Mouse (Mus musculus) ES-Bruce4 (cell line): Measurements from ENCODE around the gene Henmt1.

Experiments used
- CTCF ChIP-seq: IDR thresholded peaks from one replicate; pipeline ENCODE4 v1.8.1; 2011; ENCODE audit warnings: low read depth, low read length
- POLR2A ChIP-seq: IDR thresholded peaks from one replicate; pipeline ENCODE4 v1.8.1; 2011; ENCODE audit warnings: low read length; ENCODE audit not compliant: insufficient read depth

GRCm38 (mm10) chr3:108994477-108994876 is 54.8 kb downstream of the Henmt1 start:
- TF ChIP-seq CTCF (no peak), POLR2A (no peak)
